Mouse (Mus musculus): ENCODE results near the gene Gtf2h4. TPM values are rescaled to one million over a fixed set of nuclear protein-coding genes. Genes with fewer than 3 reads are reported as not detected.

The Gtf2h4 gene
- polyA plus RNA-seq, 1 experiment from 2014 or later = 36.2 TPM

GRCm38 (mm10) chr17:35667334-35668065 is 6.0 kb downstream of the Gtf2h4 start, which contains the start of gene Vars2:
Gene Vars2, minus strand, starts transcription at chr17:35667592.
- no peaks in the 10 kb centered on the region for H3K9me3 ChIP-seq
- peak within 1 kb of the TSS; percentile 84 for H3K27ac ChIP-seq
- peaks cover 30% of the 10 kb centered on the region for H3K36me3 ChIP-seq
- H3K9ac ChIP-seq = peak within 1 kb of the TSS; percentile 85
- H3K4me3 ChIP-seq = peak within 1 kb of the TSS; percentile 77
- no peaks in the 10 kb centered on the region for H3K27me3 ChIP-seq
- peaks cover 21% of the 10 kb centered on the region for H3K4me1 ChIP-seq
- WGBS = under 1% methylated on average over 61 of the region's 61 CpGs
- peak; percentile 85 for ATAC-seq (ENCODE audit: insufficient number of reproducible peaks, low FRiP score, low TSS enrichment, low read depth)
- peak within 1 kb of the TSS; percentile 94 for H3K4me2 ChIP-seq

- Histone ChIP-seq H3K4me2 (peak overlapping the region; percentile 94), H3K27ac (peak overlapping the region; percentile 84), H3K9me3 (no peaks in the 10 kb centered on the region), H3K9ac (peak overlapping the region; percentile 85), H3K4me1 (peaks cover 20% of the 10 kb centered on the region), H3K36me3 (peaks cover 32% of the 10 kb centered on the region), H3K4me3 (peak overlapping the region; percentile 77), H3K27me3 (no peaks in the 10 kb centered on the region)
- WGBS = 4% methylated on average over 13 of the region's 13 CpGs
- no peak; the same call in 1 of the 2 replicates for ATAC-seq (ENCODE audit: insufficient number of reproducible peaks, low FRiP score, low TSS enrichment, low read depth)
Observed at GRCm38 (mm10) chr17:35666851-35667256, 6.7 kb downstream of the Gtf2h4 start.

- Histone ChIP-seq H3K27ac (no peak overlapping the region), H3K4me3 (peak overlapping the region; percentile 77; the same call in 1 of the 2 replicates), H3K4me2 (no peak overlapping the region), H3K36me3 (peaks cover 40% of the 10 kb centered on the region), H3K27me3 (no peaks in the 10 kb centered on the region), H3K9me3 (no peaks in the 10 kb centered on the region), H3K4me1 (peaks cover 20% of the 10 kb centered on the region), H3K9ac (no peak overlapping the region)
- ATAC-seq (ENCODE audit: insufficient number of reproducible peaks, low FRiP score, low TSS enrichment, low read depth) = no peak
- WGBS = 79% methylated on average over 17 of the region's 17 CpGs
Observed at GRCm38 (mm10) chr17:35665957-35666515, 7.5 kb downstream of the Gtf2h4 start.

- ATAC-seq (ENCODE audit: insufficient number of reproducible peaks, low FRiP score, low TSS enrichment, low read depth) = no peak
- peaks cover 6% of the 10 kb centered on the region; the same call in 1 of the 2 replicates for H3K4me1 ChIP-seq
- H3K27me3 ChIP-seq = no peaks in the 10 kb centered on the region
- no peak overlapping the region for H3K4me3 ChIP-seq
- H3K36me3 ChIP-seq = peaks cover 35% of the 10 kb centered on the region
- 77% methylated on average over 2 of the region's 2 CpGs for WGBS
- no peak overlapping the region for H3K9ac ChIP-seq
- no peak overlapping the region for H3K27ac ChIP-seq
- no peak overlapping the region for H3K4me2 ChIP-seq
- no peaks in the 10 kb centered on the region for H3K9me3 ChIP-seq
Observed at GRCm38 (mm10) chr17:35653086-35653485, 20.5 kb downstream of the Gtf2h4 start.

- 57% methylated on average over 2 of the region's 2 CpGs for WGBS
- H3K9ac ChIP-seq = no peak overlapping the region
- no peak overlapping the region for H3K27ac ChIP-seq
- H3K27me3 ChIP-seq = no peaks in the 10 kb centered on the region
- H3K9me3 ChIP-seq = no peaks in the 10 kb centered on the region
- no peaks in the 10 kb centered on the region for H3K36me3 ChIP-seq
- H3K4me3 ChIP-seq = no peak overlapping the region
- H3K4me2 ChIP-seq = no peak overlapping the region
- H3K4me1 ChIP-seq = peaks cover 6% of the 10 kb centered on the region; the same call in 1 of the 2 replicates
- no peak for ATAC-seq (ENCODE audit: insufficient number of reproducible peaks, low FRiP score, low TSS enrichment, low read depth)
Observed at GRCm38 (mm10) chr17:35649429-35649828, 24.1 kb downstream of the Gtf2h4 start.

GRCm38 (mm10) chr17:35643609-35644236 is 29.8 kb downstream of the Gtf2h4 start, which contains the start of gene Mucl3:
Gene Mucl3, minus strand, starts transcription at chr17:35643695.
- WGBS = 74% methylated on average over 13 of the region's 13 CpGs
- H3K4me1 ChIP-seq = no peaks in the 10 kb centered on the region
- no peak within 1 kb of the TSS for H3K4me3 ChIP-seq
- H3K9ac ChIP-seq = no peak within 1 kb of the TSS
- no peak within 1 kb of the TSS for H3K4me2 ChIP-seq
- H3K36me3 ChIP-seq = no peaks in the 10 kb centered on the region
- H3K27ac ChIP-seq = no peak within 1 kb of the TSS
- no peak for ATAC-seq (ENCODE audit: insufficient number of reproducible peaks, low FRiP score, low TSS enrichment, low read depth)
- no peaks in the 10 kb centered on the region for H3K9me3 ChIP-seq
- H3K27me3 ChIP-seq = peaks cover 13% of the 10 kb centered on the region

GRCm38 (mm10) chr17:35639352-35639751 is 34.2 kb downstream of the Gtf2h4 start:
- Histone ChIP-seq H3K27me3 (peaks cover 13% of the 10 kb centered on the region), H3K27ac (peak overlapping the region; percentile 62), H3K4me1 (peaks cover 11% of the 10 kb centered on the region; the same call in 1 of the 2 replicates), H3K4me2 (0 out of 2 replicates have a peak overlapping the region, but pooled peaks have one; percentile 17), H3K4me3 (no peak overlapping the region), H3K9ac (no peak overlapping the region), H3K36me3 (no peaks in the 10 kb centered on the region), H3K9me3 (no peaks in the 10 kb centered on the region)
- WGBS = 77% methylated on average over 6 of the region's 6 CpGs
- ATAC-seq (ENCODE audit: insufficient number of reproducible peaks, low FRiP score, low TSS enrichment, low read depth) = no peak

- Histone ChIP-seq H3K4me1 (peaks cover 17% of the 10 kb centered on the region), H3K27me3 (peaks cover 9% of the 10 kb centered on the region), H3K9ac (no peak overlapping the region), H3K4me2 (peak overlapping the region; percentile 31; the same call in 1 of the 2 replicates), H3K27ac (peak overlapping the region; percentile 62), H3K36me3 (no peaks in the 10 kb centered on the region), H3K4me3 (no peak overlapping the region; the same call in 1 of the 2 replicates), H3K9me3 (no peaks in the 10 kb centered on the region)
- peak; percentile 88 for ATAC-seq (ENCODE audit: insufficient number of reproducible peaks, low FRiP score, low TSS enrichment, low read depth)
- WGBS = 21% methylated on average over 14 of the region's 14 CpGs
Observed at GRCm38 (mm10) chr17:35638475-35639190, 34.9 kb downstream of the Gtf2h4 start.

GRCm38 (mm10) chr17:35636363-35636762 is 37.2 kb downstream of the Gtf2h4 start:
- Histone ChIP-seq H3K27me3 (no peaks in the 10 kb centered on the region), H3K4me3 (0 out of 2 replicates have a peak overlapping the region, but pooled peaks have one; percentile 45), H3K36me3 (no peaks in the 10 kb centered on the region), H3K9ac (no peak overlapping the region), H3K4me2 (peak overlapping the region; percentile 68; the same call in 1 of the 2 replicates), H3K4me1 (peaks cover 17% of the 10 kb centered on the region), H3K27ac (no peak overlapping the region), H3K9me3 (no peaks in the 10 kb centered on the region)
- ATAC-seq (ENCODE audit: insufficient number of reproducible peaks, low FRiP score, low TSS enrichment, low read depth) = no peak
- WGBS = 45% methylated on average over 5 of the region's 5 CpGs

- Histone ChIP-seq H3K4me1 (peaks cover 17% of the 10 kb centered on the region), H3K36me3 (no peaks in the 10 kb centered on the region), H3K27ac (peak overlapping the region; percentile 63), H3K4me2 (peak overlapping the region; percentile 68), H3K4me3 (peak overlapping the region; percentile 45), H3K9ac (no peak overlapping the region), H3K9me3 (no peaks in the 10 kb centered on the region), H3K27me3 (no peaks in the 10 kb centered on the region)
- no peak for ATAC-seq (ENCODE audit: insufficient number of reproducible peaks, low FRiP score, low TSS enrichment, low read depth)
- under 1% methylated on average over 15 of the region's 15 CpGs for WGBS
Observed at GRCm38 (mm10) chr17:35635699-35636111, 37.8 kb downstream of the Gtf2h4 start.

- Histone ChIP-seq H3K4me3 (no peak overlapping the region), H3K27ac (no peak overlapping the region), H3K9ac (no peak overlapping the region), H3K36me3 (no peaks in the 10 kb centered on the region), H3K4me2 (no peak overlapping the region; the same call in 1 of the 2 replicates), H3K9me3 (no peaks in the 10 kb centered on the region), H3K27me3 (no peaks in the 10 kb centered on the region), H3K4me1 (peaks cover 17% of the 10 kb centered on the region)
- 78% methylated on average over 3 of the region's 3 CpGs for WGBS
- ATAC-seq (ENCODE audit: insufficient number of reproducible peaks, low FRiP score, low TSS enrichment, low read depth) = no peak
Observed at GRCm38 (mm10) chr17:35635202-35635601, 38.3 kb downstream of the Gtf2h4 start.

All from limb, embryonic 15.5 days (tissue).